Mouse (Mus musculus) neural tube, embryonic 14.5 days (tissue): Measurements from ENCODE around the gene Pygm. TPM values are rescaled to one million over a fixed set of nuclear protein-coding genes. Genes with fewer than 3 reads are reported as not detected.

Source experiments
- ATAC-seq: fragments of 200-750 bp; cut with Nextera tagmentation; 2 replicates; pipeline ENCODE4 v1.8.0; 2017; ENCODE audit warnings: low read depth, mild to moderate bottlenecking, moderate TSS enrichment, moderate library complexity
- H3K27ac ChIP-seq: fragments of 300-500 bp; sonication (generic); 2 replicates; pipeline ENCODE4 v1.5.1; 2014; ENCODE audit warnings: low read depth, mild to moderate bottlenecking, control low read depth, low read length, moderate library complexity, mixed read lengths
- H3K27me3 ChIP-seq: fragments of 300-500 bp; sonication (generic); 2 replicates; pipeline ENCODE4 v1.6.1; 2014; ENCODE audit warnings: low read length; ENCODE audit not compliant: control insufficient read depth, insufficient read depth
- H3K36me3 ChIP-seq: fragments of 300-500 bp; sonication (generic); 2 replicates; pipeline ENCODE4 v1.6.1; 2014; ENCODE audit warnings: low read length, mixed read lengths; ENCODE audit not compliant: control insufficient read depth, insufficient read depth
- H3K4me1 ChIP-seq: fragments of 300-500 bp; sonication (generic); 2 replicates; pipeline ENCODE4 v1.6.1; 2014; ENCODE audit warnings: low read length; ENCODE audit not compliant: control insufficient read depth, insufficient read depth
- H3K4me2 ChIP-seq: fragments of 300-500 bp; sonication (generic); 2 replicates; pipeline ENCODE4 v1.6.1; 2014; ENCODE audit warnings: mild to moderate bottlenecking, low read depth, low read length, control low read depth
- H3K4me3 ChIP-seq: fragments of 300-500 bp; sonication (generic); 2 replicates; pipeline ENCODE4 v1.5.1; 2014; ENCODE audit warnings: low read depth, low read length, control low read depth, mixed read lengths
- H3K9ac ChIP-seq: fragments of 300-500 bp; sonication (generic); replicated peaks from 2 replicates; pipeline ENCODE4 v1.6.1; 2014; ENCODE audit warnings: low read depth, mild to moderate bottlenecking, control low read depth, low read length, mixed read lengths
- H3K9me3 ChIP-seq: fragments of 300-500 bp; sonication (generic); 2 replicates; pipeline ENCODE4 v1.6.1; 2016; ENCODE audit warnings: low read length; ENCODE audit not compliant: control insufficient read depth
- whole genome bisulfite sequencing: fragments of 180-500 bp; shearing (Covaris S2); extraction: QIAGEN DNeasy Blood & Tissue Kit; methylation state at CpG from one replicate; pipeline ENCODE4 v1.1.7; 2014; 5-methylcytosine and 5-hydroxymethylcytosine counted together
- polyA plus RNA-seq: library from polyadenylated mRNA; unstranded; fragments of >200 nt; fragmentation: Nextera tagmentation; extraction: Ambion mirVana; gene quantifications from 2 replicates; pipeline ENCODE4 v1.2.1, GENCODE M21; 2014

Pygm gene
- polyA plus RNA-seq, 1 experiment from 2014 or later: 4.3 TPM

GRCm38 (mm10) chr19:6386234-6386633 is 2.0 kb downstream of the Pygm start:
- H3K4me2 ChIP-seq: no peak overlapping the region
- no peaks in the 10 kb centered on the region for H3K27me3 ChIP-seq
- no peak for ATAC-seq
- 71% methylated on average over 9 of the region's 9 CpGs for WGBS
- 0 out of 2 replicates have a peak, but pooled peaks cover 3% of the 10 kb centered on the region for H3K4me1 ChIP-seq
- H3K4me3 ChIP-seq: no peak overlapping the region
- H3K36me3 ChIP-seq: no peaks in the 10 kb centered on the region
- H3K27ac ChIP-seq: no peak overlapping the region
- H3K9ac ChIP-seq: no peak overlapping the region
- H3K9me3 ChIP-seq: no peaks in the 10 kb centered on the region

- Histone ChIP-seq H3K4me2 (no peak overlapping the region), H3K4me3 (no peak overlapping the region), H3K27me3 (no peaks in the 10 kb centered on the region), H3K27ac (no peak overlapping the region), H3K9ac (no peak overlapping the region), H3K9me3 (no peaks in the 10 kb centered on the region), H3K36me3 (no peaks in the 10 kb centered on the region), H3K4me1 (0 out of 2 replicates have a peak, but pooled peaks cover 3% of the 10 kb centered on the region)
- 84% methylated on average over 13 of the region's 13 CpGs for WGBS
- ATAC-seq: no peak
Measured at GRCm38 (mm10) chr19:6388006-6388405, 3.8 kb downstream of the Pygm start.

- Histone ChIP-seq H3K9me3 (no peaks in the 10 kb centered on the region), H3K4me3 (peak overlapping the region; percentile 22), H3K4me2 (peak overlapping the region; percentile 44), H3K9ac (peak overlapping the region; percentile 22; the same call in 1 of the 2 replicates), H3K27me3 (no peaks in the 10 kb centered on the region), H3K4me1 (no peaks in the 10 kb centered on the region), H3K27ac (no peak overlapping the region), H3K36me3 (no peaks in the 10 kb centered on the region)
- WGBS: 6% methylated on average over 16 of the region's 16 CpGs
- peak; percentile 57; the same call in 1 of the 2 replicates for ATAC-seq
Measured at GRCm38 (mm10) chr19:6389803-6390202, 5.6 kb downstream of the Pygm start.

GRCm38 (mm10) chr19:6390251-6390650 is 6.1 kb downstream of the Pygm start:
- no peaks in the 10 kb centered on the region for H3K9me3 ChIP-seq
- no peak overlapping the region for H3K27ac ChIP-seq
- WGBS: 59% methylated on average over 6 of the region's 6 CpGs
- H3K4me3 ChIP-seq: no peak overlapping the region
- no peaks in the 10 kb centered on the region for H3K36me3 ChIP-seq
- H3K4me1 ChIP-seq: no peaks in the 10 kb centered on the region
- no peak overlapping the region for H3K9ac ChIP-seq
- peak overlapping the region; percentile 44; the same call in 1 of the 2 replicates for H3K4me2 ChIP-seq
- no peaks in the 10 kb centered on the region for H3K27me3 ChIP-seq
- ATAC-seq: no peak

- H3K36me3 ChIP-seq: no peaks in the 10 kb centered on the region
- 94% methylated on average over 14 of the region's 14 CpGs for WGBS
Measured at GRCm38 (mm10) chr19:6392743-6393393, 8.7 kb downstream of the Pygm start.

GRCm38 (mm10) chr19:6393637-6394036 is 9.4 kb downstream of the Pygm start:
- Histone ChIP-seq H3K9ac (no peak overlapping the region), H3K4me1 (no peaks in the 10 kb centered on the region), H3K4me3 (no peak overlapping the region), H3K36me3 (no peaks in the 10 kb centered on the region), H3K4me2 (no peak overlapping the region), H3K9me3 (no peaks in the 10 kb centered on the region), H3K27ac (no peak overlapping the region), H3K27me3 (no peaks in the 10 kb centered on the region)
- no peak for ATAC-seq
- 90% methylated on average over 16 of the region's 16 CpGs for WGBS

More at GRCm38 (mm10) chr19:6392743-6393393, 8.7 kb downstream of the Pygm start:
- no peaks in the 10 kb centered on the region for H3K4me1 ChIP-seq
- H3K9ac ChIP-seq: no peak overlapping the region
- H3K9me3 ChIP-seq: no peaks in the 10 kb centered on the region
- no peak overlapping the region for H3K4me2 ChIP-seq
- no peak overlapping the region for H3K4me3 ChIP-seq
- no peaks in the 10 kb centered on the region for H3K27me3 ChIP-seq
- no peak for ATAC-seq
- H3K27ac ChIP-seq: no peak overlapping the region

- H3K9ac ChIP-seq: no peak overlapping the region
- H3K27me3 ChIP-seq: no peaks in the 10 kb centered on the region
- H3K36me3 ChIP-seq: no peaks in the 10 kb centered on the region
- H3K4me1 ChIP-seq: peaks cover 14% of the 10 kb centered on the region
- no peak for ATAC-seq
- 85% methylated on average over 5 of the region's 5 CpGs for WGBS
- H3K9me3 ChIP-seq: no peaks in the 10 kb centered on the region
- no peak overlapping the region for H3K4me2 ChIP-seq
- H3K4me3 ChIP-seq: no peak overlapping the region
- no peak overlapping the region for H3K27ac ChIP-seq
Measured at GRCm38 (mm10) chr19:6396237-6396636, 12.0 kb downstream of the Pygm start.

DNA sequence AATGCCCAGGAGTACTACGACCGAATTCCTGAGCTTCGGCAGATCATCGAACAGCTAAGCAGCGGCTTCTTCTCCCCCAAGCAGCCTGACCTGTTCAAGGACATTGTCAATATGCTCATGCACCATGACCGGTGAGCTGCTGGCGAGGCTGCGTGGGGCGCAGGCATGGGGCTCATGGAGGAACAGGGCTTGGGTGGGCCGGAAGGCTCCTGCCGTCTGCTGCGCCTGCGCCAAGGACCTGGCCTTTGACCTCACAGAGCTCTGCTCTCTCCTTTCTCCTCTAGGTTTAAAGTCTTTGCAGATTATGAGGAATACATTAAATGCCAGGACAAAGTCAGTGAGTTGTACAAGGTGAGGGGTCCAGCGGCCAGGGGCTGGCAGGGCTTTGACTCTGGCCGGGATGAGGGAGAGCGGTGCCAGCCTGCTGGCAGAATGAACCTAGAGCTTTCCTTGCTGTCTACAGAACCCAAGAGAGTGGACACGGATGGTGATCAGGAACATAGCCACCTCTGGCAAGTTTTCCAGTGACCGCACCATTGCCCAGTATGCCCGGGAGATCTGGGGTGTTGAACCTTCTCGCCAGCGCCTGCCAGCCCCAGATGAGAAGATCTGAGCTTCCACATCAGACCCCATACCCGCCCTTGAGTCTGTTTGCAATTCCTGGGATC is 13.5 kb downstream of the Pygm start:
- Histone ChIP-seq H3K27ac (no peak overlapping the region), H3K36me3 (no peaks in the 10 kb centered on the region), H3K4me1 (peaks cover 21% of the 10 kb centered on the region), H3K9ac (no peak overlapping the region), H3K9me3 (no peaks in the 10 kb centered on the region), H3K4me3 (no peak overlapping the region), H3K4me2 (peak overlapping the region; percentile 96; the same call in 1 of the 2 replicates), H3K27me3 (no peaks in the 10 kb centered on the region)
- WGBS: 83% methylated on average over 22 of the region's 22 CpGs
- no peak for ATAC-seq
